Mouse (Mus musculus): ENCODE measurements at regions not wholly inside any gene's neighbourhood (a gene's known extent, or its start where the extent isn't known, plus 50 kb on each side); places are given as distances from the start of the nearest gene placed in this dataset.

DNA sequence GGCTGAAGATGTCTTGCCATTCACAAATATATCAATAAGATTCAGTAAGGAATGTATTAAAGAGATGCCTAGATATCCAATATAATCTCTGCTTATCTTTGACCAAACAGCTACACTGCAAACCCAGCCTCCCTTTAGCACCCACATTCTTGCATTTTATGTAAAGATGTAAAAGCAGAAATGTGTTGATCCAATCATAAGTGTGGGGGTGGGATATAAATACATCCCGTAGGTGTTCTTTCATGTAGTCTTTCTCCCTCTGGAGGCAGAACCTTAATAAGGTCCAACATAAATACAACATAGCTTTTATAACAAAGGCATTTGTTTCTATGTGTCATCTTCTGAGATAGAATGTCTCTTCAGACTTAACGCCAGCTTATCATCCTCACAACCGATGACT lies 637.1 kb upstream of the Flrt2 start:
- DNase-seq (ENCODE audit: low read depth) = no peak

DNA sequence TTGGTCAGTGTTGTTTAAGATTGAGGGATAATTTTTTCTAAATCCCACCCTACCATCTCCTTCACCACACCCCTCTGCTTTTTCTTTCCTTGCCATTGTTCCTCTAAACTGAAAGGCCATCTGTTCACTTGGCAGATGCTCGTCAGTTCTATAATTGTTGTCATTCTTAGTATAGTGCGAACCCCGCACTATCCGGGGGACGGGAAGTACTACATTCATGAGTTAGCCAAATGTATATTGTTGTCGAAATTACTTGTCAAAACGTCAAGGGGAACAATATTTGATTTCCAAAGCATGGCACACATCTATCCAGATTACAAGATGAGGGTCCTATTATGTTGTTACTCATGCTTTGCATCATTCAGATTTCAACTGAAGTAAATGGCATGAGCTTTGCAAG lies 635.1 kb upstream of the Flrt2 start:
- DNase-seq (ENCODE audit: low read depth) = no peak

DNA sequence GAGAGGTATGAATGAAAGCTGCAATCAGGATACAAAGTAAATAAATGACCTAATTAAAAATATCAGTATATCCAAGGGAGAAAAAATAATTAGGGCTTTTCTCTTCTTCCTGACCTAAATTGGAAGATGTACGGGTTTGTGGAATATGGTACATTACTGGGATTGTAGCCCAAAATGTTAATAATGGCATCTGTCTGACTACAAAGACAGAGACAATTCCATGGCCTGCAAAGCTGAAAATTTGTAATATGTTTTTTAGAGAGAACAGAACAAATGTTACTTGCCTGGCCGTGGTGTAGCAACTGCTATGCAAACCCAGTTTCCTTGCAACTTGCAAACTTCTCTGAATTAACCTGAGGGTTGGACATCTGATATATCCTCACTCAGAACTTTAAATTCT lies 632.6 kb upstream of the Flrt2 start:
- DNase-seq (ENCODE audit: low read depth) = no peak

DNA sequence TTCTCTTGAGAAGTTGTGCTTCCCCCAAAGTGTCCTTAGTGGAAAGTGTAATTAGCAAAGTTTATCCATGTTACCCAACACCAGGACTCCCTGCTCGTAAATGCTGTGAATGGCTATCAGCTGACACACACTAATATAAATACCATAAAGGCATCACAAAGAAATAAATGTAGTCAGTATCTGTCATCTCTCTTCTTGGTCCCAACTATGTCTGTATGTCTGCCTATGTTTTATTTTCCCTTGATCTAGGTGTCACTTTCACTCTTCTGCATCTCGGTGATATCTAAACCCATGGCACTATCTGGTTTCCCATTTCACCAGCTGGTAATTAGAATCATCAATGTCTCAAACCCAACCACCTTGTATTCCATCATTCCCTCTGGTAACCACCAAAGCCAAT lies 619.7 kb upstream of the Flrt2 start:
- no peak for DNase-seq (ENCODE audit: low read depth)

DNA sequence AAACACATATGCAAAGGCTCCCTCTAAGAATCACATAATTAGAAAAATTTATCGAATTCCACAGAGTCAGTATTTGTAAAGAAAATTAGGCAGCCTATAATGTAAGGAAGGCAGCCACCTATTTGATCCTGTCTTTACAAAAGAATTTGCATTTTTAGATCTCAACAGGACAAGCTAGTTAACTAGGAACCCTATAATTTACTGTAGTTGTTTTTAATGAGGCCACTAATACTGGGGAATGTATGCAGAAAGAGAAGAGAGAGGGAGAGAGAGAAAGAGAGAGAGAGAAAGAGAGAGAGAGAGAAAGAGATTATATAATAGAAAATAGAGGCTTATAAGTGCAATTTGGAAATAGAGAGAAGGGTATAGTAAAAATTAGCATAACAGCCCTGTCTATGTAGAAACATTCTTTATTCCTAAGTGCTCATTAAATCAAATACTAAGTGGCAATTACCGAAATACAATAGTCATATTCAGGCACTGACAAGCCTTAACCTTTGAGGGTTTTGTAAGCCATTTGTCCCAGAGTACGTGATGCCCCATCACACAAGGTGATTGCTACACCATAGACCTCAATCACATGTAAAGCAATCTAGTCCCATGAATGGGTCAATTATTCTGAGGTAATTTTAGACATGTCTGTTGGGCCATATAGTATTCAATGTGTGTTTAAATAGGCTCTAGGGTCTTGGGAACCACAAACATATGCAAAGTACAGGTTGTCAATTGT lies 572.6 kb upstream of the Flrt2 start:
- no peak for DNase-seq (ENCODE audit: low read depth)

DNA sequence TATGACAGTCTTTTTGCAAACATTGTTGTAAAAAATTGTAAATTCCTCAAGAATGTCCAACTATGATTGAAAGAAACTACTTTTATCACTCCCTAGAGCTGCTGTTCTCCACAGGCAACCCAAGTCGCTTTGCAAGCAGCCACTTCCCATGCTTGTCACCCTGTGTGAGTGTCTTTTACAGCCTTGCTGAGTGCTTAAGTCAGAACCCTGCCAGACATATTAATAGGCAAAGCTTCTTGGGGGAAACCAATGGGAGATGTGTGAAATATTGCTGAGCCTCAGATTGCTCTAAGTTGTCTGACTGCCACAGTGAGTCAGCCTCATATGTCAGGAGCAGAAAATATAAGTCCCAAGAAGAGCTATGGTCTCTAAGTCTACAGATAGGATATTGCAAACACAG lies 559.2 kb upstream of the Flrt2 start:
- no peak for DNase-seq (ENCODE audit: low read depth)

DNA sequence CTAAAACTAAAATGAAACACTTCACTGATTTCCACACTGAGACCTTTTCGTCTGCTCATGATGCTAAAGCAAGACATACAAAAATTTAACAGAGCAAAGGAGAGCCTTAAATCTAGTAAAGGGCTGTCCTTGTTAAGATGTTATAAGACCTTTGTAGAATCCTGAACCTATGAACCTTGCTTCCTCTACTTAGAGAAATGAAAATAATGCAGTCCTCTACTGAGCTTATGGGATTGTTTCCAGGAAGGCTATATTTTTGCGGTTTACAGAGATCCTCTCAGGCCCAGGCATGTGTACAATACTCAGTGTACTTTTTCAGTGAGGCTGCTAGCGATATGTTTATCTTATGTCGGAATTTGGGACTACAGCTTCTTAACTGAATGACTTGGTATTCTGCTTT lies 558.5 kb upstream of the Flrt2 start:
- no peak for DNase-seq (ENCODE audit: low read depth)

DNA sequence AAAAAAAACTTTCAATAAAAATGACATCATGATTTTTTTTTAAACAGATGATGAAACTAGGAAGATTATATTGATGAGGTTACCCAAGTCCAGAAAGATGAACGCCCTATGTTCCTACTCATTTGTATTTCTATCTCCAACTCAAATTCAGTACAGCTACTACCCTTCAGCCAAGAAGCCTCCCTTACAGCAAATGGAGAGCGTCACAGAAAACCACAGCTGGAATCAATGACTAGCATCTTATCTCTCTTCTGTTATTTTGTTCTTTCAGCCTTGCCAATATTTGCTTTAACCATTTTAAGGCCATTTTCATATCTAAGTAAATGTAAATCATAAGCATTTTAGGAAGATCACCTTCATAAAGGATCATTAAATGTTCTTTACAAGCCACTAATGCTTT lies 553.9 kb upstream of the Flrt2 start:
- no peak for DNase-seq (ENCODE audit: low read depth)

DNA sequence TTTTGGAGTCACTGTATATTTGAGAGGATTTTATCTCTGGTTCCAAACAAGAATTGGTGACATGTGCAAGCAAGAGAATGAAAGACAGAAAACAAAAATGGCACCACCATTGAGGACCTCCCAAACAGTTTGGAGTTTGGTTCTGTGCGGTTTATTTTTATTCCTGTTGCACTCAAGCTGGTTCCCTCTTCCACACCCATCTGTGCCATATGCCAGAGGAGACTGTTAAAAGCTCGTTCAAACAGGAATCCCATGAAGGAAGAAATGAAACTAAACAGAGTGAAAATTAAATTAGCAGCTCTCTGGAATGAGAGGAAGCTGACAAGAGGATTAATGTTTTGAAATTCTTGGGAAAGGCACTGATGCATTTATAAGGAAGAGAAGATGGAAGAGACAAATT lies 521.0 kb upstream of the Flrt2 start:
- DNase-seq (ENCODE audit: low read depth) = no peak

DNA sequence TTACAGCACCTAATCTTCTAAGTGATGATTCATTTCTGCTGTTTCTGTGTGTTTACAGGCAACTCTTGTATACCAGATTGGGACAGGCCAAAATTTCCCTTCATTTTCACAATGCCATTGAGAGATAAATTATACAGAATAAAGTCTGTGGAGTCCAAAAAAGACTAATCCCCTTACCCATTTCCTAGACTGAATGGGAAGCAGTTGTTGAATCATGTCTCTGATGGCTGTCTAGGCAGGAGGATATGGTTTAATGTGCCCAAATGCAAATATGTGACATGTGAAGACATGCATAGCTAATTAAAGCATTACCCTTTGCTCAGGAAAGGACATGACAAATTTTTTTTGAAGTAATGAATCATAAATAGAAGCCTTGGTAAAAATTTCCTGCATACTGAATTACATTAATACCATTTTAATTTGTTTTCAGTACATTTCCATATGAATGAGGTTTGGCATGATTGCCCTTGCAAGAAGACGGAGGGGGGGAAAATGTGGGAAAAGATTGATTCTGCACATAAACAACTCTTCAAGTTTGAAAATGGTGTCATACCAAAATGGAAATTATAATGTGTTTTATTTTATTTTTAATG lies 518.1 kb upstream of the Flrt2 start:
- no peak for DNase-seq (ENCODE audit: low read depth)

DNA sequence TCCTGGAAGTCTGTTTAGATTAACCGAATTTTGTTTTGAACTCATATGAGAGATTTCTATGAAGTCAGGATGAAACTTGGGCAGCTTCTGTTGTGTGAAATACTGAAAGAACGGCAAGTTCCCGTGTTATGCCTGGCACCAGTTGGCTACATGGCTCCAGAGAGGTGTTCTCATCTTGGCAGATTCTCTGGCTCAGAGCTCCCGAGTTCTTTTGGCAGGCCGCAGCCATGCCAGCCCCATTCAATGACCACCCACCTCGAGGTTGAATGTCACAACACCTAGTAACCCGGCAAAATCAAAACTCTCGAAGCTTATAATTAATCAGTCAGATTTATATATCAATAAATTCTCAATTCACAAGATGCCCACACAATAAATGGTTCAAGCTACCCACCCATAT lies 489.5 kb upstream of the Flrt2 start:
- DNase-seq (ENCODE audit: low read depth) = no peak

DNA sequence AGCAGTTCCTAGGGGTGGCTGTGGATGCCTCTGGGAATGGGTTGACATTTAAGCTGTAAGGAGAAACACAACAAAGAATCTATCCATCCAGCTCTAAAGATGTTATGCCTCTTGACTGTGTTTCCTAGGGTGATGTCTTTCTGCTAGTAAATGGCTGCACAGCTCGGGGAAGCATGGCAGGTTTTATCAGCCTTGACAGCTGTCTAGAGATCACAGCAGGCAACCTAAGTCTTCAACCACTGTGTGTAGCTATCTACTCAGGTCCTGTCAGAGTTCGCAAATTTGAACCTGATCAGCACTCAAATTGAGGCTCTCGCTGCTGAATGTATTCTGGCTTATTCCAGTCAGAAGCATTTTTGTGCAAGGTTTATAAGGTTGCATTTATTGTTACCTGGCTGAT lies 486.9 kb upstream of the Flrt2 start:
- DNase-seq (ENCODE audit: low read depth) = peak; percentile 19

DNA sequence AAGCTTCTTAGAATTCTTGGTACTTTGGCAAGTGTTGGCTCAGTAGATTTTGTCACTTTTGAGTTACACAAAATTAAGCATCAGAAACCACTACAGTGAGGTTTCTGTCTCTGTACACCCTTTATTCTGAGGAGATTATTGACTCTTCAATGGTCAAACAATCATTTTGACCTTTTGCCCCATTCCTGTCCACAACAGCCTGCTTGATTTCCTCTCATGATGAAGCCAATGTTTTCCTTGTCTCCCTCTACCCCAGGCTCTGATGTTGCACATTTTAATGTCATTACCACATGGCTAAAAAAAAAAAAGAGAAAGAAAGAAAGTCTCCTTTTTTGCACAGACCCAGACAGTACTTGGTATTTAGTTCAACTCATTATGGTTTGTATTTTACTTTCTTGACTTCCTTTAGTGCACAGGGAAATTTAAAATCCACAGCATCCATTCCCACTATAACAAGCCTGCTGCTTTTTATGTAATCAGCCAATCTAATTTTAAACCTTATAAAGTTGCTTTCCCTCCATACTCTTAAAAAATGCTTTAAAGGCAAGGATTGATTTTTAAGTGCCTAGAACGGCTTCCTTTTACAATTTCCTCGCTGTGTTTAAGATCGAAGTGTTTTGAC lies 452.8 kb upstream of the Flrt2 start:
- DNase-seq (ENCODE audit: low read depth) = no peak

DNA sequence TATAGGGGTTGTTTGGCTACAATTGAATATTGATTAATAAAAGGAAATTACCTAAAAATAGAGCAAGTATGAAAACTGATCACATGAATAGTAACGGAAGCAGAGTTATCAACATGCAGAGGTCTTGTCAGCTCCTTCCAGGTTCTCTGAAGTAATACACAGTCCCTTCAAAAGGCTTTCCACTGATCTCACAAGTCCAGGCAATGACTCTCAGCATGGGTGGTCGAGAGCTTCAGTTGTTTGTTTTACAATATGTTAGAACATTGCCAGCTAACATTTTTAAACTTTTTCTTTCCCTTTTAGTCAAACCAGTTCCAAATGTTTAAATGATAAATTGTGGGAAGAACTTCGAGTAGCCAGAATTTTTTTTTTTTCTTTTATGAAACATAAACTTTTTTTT lies 424.8 kb upstream of the Flrt2 start:
- DNase-seq (ENCODE audit: low read depth) = no peak

DNA sequence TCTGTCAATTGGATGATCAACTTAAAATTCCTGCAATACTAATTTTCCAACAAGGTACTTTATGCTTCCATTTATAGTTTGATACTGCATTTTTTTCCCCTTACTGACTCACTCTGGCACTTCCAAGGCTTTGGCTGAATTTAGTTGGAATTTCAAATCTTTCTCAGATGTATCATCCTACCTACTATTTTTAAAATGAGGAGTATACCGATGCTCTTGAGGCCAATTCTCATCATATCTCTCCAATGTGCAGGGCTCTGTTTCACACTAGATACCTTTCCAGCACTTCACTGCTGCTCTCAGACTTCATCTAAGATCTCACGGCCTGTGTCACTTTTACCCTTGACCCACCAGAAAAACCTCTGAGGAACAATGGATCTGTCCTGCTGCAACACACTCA lies 386.6 kb upstream of the Flrt2 start:
- no peak for DNase-seq (ENCODE audit: low read depth)

DNA sequence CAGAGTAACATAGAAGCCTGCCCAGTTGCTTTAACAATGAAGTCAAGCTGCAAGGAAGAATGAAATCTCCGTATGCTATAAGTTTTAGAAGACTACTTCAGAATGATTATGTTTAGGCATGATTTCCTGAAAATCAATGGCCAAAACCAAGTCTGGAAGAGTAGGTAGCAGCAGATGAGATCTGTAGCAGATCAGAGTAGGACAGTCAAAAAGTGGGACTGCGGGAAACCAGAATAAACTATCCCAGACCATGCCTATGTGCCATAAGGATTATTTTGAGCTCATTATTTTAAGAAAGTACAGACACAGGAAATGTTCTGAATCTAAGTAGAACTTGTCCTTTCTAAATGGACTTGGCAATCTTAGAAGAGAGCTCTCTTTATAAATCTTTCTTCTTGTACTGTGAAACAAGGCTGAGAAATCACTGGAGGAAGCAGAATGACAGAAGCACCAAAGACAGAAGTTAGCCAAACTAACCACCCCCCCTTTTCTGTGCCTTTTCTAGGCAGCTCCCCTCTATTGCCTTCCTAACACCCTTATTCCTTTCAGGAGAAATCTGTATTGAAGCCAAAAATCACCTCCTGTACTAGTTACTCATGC lies 376.8 kb upstream of the Flrt2 start:
- DNase-seq (ENCODE audit: low read depth) = no peak

DNA sequence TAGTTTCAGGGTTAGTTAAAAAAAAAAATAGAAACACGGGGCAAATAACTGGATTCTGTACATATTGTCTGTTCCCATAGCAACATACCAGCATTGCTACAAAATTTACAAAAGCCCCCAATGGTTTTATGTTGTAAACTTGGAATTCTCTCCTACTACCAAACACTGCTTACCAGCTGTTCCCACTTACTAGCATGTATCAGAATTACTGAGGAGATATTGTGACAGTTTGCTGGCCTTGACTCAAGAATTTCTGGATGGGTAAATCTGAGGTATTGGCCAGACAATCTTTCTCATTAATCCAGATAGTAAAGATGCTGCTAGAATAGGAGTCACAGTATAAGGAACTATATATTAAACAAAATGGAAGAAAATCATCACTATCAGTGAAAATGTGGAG lies 375.2 kb upstream of the Flrt2 start:
- no peak for DNase-seq (ENCODE audit: low read depth)

DNA sequence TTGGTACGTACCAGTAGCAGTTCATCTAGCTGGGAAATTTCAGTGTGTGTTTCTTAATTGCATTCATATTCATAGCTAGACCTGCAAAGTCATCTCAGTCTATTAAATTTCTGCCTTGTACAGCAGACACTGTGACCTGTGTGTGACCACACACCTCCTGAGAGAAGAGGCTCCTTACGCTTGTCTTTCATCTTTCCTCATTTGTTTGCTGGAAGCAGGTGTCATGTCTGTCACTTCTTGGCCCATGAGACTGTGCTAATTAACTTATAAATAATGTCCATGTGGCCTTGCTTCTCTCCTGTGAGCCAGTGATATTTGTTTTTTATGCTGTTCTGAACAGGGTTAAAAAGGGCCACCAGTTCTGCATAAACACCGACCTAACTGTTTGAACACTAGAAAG lies 370.3 kb upstream of the Flrt2 start:
- DNase-seq (ENCODE audit: low read depth) = no peak

DNA sequence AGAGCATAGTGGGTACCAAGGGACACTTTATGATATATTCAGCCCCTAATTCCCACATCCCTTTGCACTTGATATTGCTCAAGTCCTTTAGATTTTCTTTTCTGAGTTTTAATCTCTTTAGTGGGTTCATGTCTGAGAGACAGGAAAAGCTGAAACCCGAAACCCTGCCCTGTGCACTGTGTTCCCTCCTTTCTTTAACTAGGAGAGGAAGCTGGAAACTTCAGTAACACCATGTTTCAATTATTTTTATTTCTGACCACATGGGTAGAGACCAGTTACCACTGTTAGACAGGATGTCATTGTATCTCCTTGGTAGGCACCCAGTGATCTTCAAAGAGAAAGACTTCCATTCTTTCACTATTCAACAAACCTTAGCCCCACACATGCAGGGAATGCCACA lies 362.4 kb upstream of the Flrt2 start:
- DNase-seq (ENCODE audit: low read depth) = peak; percentile 29

DNA sequence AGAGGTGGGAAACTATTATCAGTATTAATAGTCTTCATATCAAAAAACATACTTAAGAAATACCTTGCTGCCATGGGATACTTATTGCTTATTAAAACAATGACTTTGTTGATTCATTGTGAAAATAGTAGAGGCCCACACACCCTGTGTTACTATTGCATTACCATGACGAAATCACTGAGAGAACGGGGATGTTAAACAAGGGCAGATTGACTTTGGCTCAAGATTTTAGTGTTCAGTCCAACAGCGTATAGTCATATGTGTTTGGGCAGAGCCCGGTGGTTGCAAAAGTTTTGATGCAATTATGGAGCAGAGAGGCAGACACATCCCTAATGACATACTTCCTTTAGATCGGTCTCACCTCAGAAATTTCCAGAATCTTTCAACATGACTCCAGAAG lies 344.2 kb upstream of the Flrt2 start:
- peak; percentile 55 for DNase-seq (ENCODE audit: low read depth)

DNA sequence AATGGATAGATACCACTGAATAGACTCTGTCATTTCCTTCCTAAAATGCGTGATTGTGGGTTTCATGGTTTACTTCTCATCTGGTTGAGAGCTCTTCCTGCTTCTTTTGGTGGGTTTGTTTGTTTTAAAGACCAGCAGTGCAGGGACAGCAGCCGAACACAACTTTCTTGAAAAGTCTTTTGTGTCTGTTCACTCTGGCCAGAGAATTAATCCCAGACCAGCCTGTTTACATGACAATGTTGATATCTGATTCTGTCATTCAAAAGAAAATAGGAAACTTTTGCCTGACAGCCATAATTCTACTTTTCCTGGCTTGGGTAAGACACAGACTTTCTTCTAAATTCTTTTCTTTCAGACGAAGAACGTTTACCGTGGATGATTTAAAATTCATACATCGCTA lies 336.9 kb upstream of the Flrt2 start:
- no peak for DNase-seq (ENCODE audit: low read depth)

DNA sequence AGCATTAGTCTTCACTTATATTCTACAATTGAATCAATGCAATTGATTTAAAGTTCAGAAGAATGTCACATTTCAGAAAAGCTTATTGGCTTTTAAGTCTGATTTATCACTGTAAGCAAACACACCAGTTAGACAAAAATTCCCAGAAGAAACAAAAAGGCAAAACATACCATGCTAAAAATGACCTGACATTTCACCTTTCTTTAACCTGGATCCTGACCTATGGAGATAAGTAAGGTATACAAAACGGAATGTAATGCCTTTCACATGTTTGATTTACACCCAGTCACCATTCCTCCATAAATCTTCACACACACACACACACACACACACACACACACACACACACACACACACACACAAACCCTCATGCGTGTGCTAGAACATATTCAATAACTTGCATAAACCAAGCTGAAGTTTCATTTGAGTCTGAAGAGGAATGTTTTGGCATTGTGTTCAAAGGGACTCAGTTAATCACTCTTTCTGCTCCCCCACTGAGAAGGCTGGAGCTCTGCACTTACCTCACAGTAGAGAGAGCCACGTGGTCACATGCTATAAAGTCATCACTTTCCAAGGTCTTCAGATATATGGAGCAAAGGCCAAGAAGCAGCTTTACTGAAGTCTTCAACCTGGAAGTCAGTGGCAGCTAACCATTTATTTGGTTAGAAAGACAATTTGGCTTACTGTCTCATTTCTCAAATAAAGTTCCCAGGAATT lies 307.6 kb upstream of the Flrt2 start:
- DNase-seq (ENCODE audit: low read depth) = no peak

DNA sequence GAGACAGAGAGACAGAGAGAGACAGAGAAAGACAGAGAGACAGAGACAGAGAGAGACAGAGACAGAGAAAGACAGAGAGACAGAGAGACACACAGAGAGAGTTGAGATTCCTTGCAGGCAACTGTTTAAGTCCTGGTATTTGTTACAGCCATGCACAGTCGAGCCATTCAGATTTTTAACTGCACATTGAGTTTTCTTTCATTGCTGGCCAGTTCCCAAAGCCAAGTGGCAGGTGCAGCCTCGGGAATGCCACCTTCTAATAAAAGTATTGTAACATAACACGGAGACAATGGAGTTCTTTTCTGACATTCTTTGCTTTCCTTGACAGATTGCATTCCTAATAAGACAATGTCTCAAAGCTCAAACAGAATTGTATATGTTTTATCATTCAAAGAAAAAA lies 306.3 kb upstream of the Flrt2 start:
- no peak for DNase-seq (ENCODE audit: low read depth)

Measured in fibroblast of lung, adult 2 months (primary cell).